Mouse (Mus musculus) forebrain, embryonic 11.5 days (tissue): Measurements from ENCODE around the gene Lonp2. TPM values are rescaled to one million over a fixed set of nuclear protein-coding genes. Genes with fewer than 3 reads are reported as not detected.

Experiments
- ATAC-seq: fragments of 200-750 bp; cut with Nextera tagmentation; replicated peaks from 2 replicates; pipeline ENCODE4 v1.8.0; 2017; ENCODE audit warnings: moderate TSS enrichment; ENCODE audit not compliant: low FRiP score
- DNase-seq: peaks from one replicate; pipeline ENCODE4 v3.0.0-alpha.2; 2017; ENCODE audit warnings: low spot score
- H3K27ac ChIP-seq: fragments of 300-500 bp; sonication (generic); 2 replicates; pipeline ENCODE4 v1.5.1; 2014; ENCODE audit warnings: low read depth, low read length
- H3K27me3 ChIP-seq: fragments of 300-500 bp; sonication (generic); 2 replicates; pipeline ENCODE4 v1.6.1; 2014; ENCODE audit warnings: mild to moderate bottlenecking, low read length, mixed read lengths; ENCODE audit not compliant: control insufficient read depth, insufficient read depth
- H3K36me3 ChIP-seq: fragments of 300-500 bp; sonication (generic); 2 replicates; pipeline ENCODE4 v1.6.1; 2014; ENCODE audit warnings: mild to moderate bottlenecking, low read length, moderate library complexity, mixed read lengths; ENCODE audit not compliant: control insufficient read depth, insufficient read depth
- H3K4me1 ChIP-seq: fragments of 300-500 bp; sonication (generic); replicated peaks from 2 replicates; pipeline ENCODE4 v1.6.1; 2014; ENCODE audit warnings: low read length, mixed read lengths; ENCODE audit not compliant: control insufficient read depth, insufficient read depth
- H3K4me2 ChIP-seq: fragments of 300-500 bp; sonication (generic); 2 replicates; pipeline ENCODE4 v1.6.1; 2014; ENCODE audit warnings: low read depth, mild to moderate bottlenecking, low read length, moderate library complexity, mixed read lengths; ENCODE audit not compliant: severe bottlenecking
- H3K4me3 ChIP-seq: fragments of 300-500 bp; sonication (generic); 2 replicates; pipeline ENCODE4 v1.5.1; 2014; ENCODE audit warnings: low read depth, low read length
- H3K9ac ChIP-seq: fragments of 300-500 bp; sonication (generic); 2 replicates; pipeline ENCODE4 v1.6.1; 2014; ENCODE audit warnings: low read length
- H3K9me3 ChIP-seq: fragments of 300-500 bp; sonication (generic); 2 replicates; pipeline ENCODE4 v1.6.1; 2016; ENCODE audit warnings: low read length, mixed read lengths; ENCODE audit not compliant: control insufficient read depth
- WGBS: fragments of 180-500 bp; shearing (Covaris S2); extraction: QIAGEN DNeasy Blood & Tissue Kit; methylation state at CpG from one replicate; pipeline ENCODE4 v1.1.7; 2014; 5-methylcytosine and 5-hydroxymethylcytosine counted together
- polyA plus RNA-seq: library from polyadenylated mRNA; unstranded; fragments of >200 nt; fragmentation: Nextera tagmentation; extraction: Ambion mirVana; gene quantifications from 2 replicates; pipeline ENCODE4 v1.2.1, GENCODE M21; 2014

Lonp2 gene
- polyA plus RNA-seq, 1 experiment from 2014 or later = 57.1 TPM

DNA sequence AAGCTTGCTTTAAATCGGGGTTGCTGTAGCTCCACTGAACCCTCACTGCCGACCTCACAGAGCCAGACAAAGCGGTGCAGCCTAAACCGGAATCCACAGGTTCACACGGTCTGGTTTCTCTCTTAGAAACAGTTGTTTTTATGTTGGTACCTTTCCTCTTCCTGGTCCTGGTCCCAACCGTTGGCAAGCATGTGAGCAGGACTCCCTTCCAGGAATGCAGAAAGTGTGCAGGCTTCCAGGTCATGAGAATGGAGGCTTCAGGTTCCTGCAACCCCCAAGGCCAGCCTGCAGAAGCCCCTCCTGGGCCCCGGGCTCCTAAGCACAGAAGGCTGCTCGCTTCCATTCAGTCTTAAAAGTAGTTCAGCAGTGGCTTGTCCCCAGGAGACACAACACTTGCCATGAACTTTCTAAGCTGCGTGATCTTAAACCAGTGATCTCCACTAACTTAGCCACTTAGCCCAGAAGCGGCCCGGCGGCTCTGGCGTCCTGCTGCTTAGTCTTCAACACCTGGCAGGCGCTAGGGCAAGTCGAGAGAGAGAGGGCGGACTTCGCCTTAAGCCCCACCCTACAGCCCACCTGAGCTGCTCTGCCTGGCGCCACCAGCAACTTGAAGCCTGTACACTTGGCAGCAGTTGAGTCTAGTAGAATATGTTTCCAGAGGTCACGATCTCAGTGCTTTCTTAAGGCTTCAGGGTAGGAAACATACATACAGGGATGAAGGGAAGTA, 104.5 kb downstream of the Lonp2 start:
- ATAC-seq (no peak), DNase-seq (no peak)
- H3K9ac ChIP-seq = no peak overlapping the region
- H3K36me3 ChIP-seq = no peaks in the 10 kb centered on the region; the same call in 1 of the 2 replicates
- no peaks in the 10 kb centered on the region for H3K9me3 ChIP-seq
- 69% methylated on average over 19 of the region's 19 CpGs for WGBS
- no peak overlapping the region for H3K4me3 ChIP-seq
- H3K27me3 ChIP-seq = no peaks in the 10 kb centered on the region
- no peak overlapping the region for H3K4me2 ChIP-seq
- no peak overlapping the region for H3K27ac ChIP-seq
- no peaks in the 10 kb centered on the region; the same call in 1 of the 2 replicates for H3K4me1 ChIP-seq

DNA sequence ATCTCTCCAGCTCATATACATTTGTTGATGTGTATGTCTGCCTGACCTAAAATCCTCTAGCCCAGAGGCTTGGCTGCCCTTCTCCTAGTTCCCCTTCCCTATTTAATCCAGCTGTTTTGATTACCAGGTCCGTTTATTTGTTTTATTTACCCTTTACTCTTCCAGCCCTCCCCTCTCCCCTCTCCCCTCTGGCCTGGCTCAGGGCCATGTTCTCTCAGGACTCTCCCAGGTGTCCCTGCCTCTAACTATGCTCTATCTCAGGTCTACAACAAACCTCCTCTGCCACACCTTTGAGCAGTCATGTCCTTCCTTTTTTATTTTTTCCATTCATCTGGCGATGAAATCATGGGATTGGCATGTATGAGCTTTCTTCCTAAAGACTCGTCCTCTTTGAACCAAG, 106.5 kb downstream of the Lonp2 start:
- no peak for DNase-seq
- no peak overlapping the region for H3K4me2 ChIP-seq
- ATAC-seq = no peak
- H3K4me3 ChIP-seq = no peak overlapping the region
- no peak overlapping the region for H3K9ac ChIP-seq
- 75% methylated on average over 3 of the region's 3 CpGs for WGBS
- H3K36me3 ChIP-seq = no peaks in the 10 kb centered on the region
- no peaks in the 10 kb centered on the region for H3K9me3 ChIP-seq
- no peaks in the 10 kb centered on the region for H3K27me3 ChIP-seq
- no peaks in the 10 kb centered on the region; the same call in 1 of the 2 replicates for H3K4me1 ChIP-seq
- no peak overlapping the region for H3K27ac ChIP-seq

DNA sequence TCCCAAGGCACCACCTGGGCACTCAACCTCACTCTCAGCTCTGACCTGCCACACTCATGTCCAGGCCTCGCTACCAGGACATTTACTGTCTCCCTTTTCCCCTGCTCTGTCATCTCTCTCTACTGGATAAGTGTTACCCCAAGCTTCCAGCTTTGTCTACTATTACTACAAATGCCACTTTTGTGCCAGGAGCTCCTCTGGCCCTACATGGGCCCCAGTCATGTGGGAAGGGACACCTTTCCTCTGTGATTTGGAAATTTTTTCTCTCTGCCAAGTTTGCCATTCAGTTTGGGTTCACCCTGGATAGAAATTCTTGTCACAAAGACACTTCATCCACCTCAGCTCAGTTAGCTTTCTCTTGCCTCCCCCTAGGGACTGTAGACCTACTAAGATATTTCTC, 107.0 kb downstream of the Lonp2 start:
- no peak for DNase-seq
- Histone ChIP-seq H3K4me1 (no peaks in the 10 kb centered on the region; the same call in 1 of the 2 replicates), H3K27me3 (no peaks in the 10 kb centered on the region), H3K4me2 (no peak overlapping the region), H3K27ac (no peak overlapping the region), H3K4me3 (no peak overlapping the region), H3K9me3 (no peaks in the 10 kb centered on the region), H3K9ac (no peak overlapping the region), H3K36me3 (no peaks in the 10 kb centered on the region)
- 100% methylated on average over 1 of the region's 1 CpGs for WGBS
- ATAC-seq = no peak

DNA sequence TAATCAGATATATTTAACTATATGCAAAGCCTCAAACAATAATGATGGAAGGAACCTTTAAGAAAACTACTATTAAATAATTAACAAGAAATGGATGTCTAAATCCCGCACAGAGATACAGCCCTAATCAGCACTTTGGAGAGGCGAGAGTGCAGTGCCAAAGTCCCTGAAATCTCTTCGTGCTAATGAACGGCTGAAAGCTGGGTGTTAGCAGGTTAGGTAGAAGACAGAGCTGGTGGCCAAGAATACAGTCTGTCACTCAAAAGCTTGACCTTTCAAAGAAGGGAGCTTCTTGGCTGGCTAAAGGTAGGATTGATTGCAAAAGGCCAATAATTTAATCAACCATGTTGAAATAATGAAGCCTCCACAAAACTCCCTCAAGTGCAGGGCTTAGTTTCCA, 110.3 kb downstream of the Lonp2 start:
- DNase-seq (no peak), ATAC-seq (no peak)
- Histone ChIP-seq H3K4me1 (no peaks in the 10 kb centered on the region), H3K9ac (no peak overlapping the region), H3K27ac (no peak overlapping the region), H3K36me3 (no peaks in the 10 kb centered on the region), H3K4me3 (no peak overlapping the region), H3K4me2 (no peak overlapping the region), H3K9me3 (no peaks in the 10 kb centered on the region), H3K27me3 (no peaks in the 10 kb centered on the region)
- WGBS = 86% methylated on average over 4 of the region's 4 CpGs

DNA sequence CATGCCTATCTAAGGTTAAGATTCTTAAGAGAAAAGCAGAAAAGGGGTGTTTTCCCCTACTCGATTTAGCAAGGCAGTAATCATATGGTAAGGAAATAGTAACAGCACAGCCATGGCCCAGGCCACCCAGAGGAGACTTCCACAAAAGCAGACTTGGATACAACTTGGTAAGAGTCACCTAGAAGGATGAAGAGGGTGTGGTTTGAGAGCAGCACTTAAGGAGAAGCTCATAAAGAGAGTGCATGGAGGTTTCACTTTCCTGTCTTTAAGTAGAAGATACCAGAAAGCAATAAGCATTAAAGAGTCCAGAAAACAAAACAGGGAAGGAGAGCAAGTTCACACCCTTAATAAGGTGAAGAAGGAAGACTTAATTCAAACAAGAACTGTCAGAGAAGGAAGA, 111.1 kb downstream of the Lonp2 start:
- Histone ChIP-seq H3K4me1 (no peaks in the 10 kb centered on the region), H3K4me3 (no peak overlapping the region), H3K4me2 (no peak overlapping the region), H3K36me3 (no peaks in the 10 kb centered on the region), H3K9ac (no peak overlapping the region), H3K27ac (no peak overlapping the region), H3K9me3 (no peaks in the 10 kb centered on the region), H3K27me3 (no peaks in the 10 kb centered on the region)
- ATAC-seq = no peak
- WGBS = 83% methylated on average over 1 of the region's 1 CpGs
- no peak for DNase-seq

DNA sequence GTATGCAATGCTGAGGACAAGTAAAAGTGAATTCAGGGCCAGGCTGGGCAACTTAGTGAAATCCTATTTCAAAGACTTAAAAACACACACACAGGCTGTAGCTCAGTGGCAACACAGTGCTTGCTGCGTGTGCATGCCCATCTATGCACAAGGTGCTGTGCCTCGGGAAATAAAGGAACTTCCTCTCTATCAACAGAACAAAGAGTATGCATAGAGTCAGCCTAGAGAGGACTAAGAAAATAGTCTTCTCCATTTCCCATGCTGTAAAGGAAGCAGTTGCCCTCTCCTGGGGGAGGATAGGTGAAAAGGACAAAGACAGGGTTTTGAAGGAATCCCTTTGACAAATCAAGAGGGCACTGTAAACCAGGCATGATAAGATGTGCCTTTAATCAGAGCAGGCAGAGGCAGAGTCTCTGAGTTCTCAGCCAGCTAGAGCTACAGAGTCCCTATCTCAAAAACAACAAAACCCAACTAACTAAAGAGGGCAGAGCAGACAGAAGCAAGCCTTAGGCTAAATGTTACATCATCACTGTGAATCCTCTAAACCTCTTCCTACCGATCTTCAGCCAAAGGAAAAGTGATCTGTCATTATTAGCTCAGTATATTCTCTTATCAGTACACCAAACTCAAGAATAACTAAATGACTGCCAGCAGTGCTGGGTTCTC, 111.7 kb downstream of the Lonp2 start:
- Histone ChIP-seq H3K4me2 (no peak overlapping the region), H3K9me3 (no peaks in the 10 kb centered on the region), H3K27ac (no peak overlapping the region), H3K36me3 (no peaks in the 10 kb centered on the region), H3K4me3 (no peak overlapping the region), H3K9ac (no peak overlapping the region), H3K4me1 (no peaks in the 10 kb centered on the region), H3K27me3 (no peaks in the 10 kb centered on the region)
- no peak for DNase-seq
- WGBS = 73% methylated on average over 3 of the region's 3 CpGs
- no peak for ATAC-seq

DNA sequence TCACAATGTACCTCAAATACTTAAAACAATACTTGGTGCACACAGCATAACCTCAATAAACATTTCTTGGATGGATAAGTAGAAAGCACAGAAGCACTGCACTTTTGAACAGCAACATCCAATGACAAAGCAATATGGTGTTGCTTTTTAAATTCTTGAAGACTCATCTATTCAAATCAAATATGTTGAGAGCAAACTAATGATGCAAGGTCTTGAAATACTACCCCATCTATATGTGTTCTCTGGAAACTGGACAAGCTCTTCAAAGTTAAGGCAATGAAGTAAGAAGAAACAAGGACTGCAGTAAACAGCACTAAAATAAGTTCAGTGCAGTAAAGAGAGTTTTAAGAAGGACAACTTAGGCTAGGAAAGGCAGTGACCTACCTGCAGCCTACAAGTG, 117.1 kb downstream of the Lonp2 start:
- Histone ChIP-seq H3K27me3 (no peaks in the 10 kb centered on the region), H3K4me1 (peaks cover 4% of the 10 kb centered on the region; the same call in 1 of the 2 replicates), H3K4me3 (no peak overlapping the region), H3K36me3 (no peaks in the 10 kb centered on the region), H3K27ac (no peak overlapping the region), H3K9ac (no peak overlapping the region), H3K9me3 (no peaks in the 10 kb centered on the region), H3K4me2 (no peak overlapping the region)
- no peak for DNase-seq
- no peak for ATAC-seq

DNA sequence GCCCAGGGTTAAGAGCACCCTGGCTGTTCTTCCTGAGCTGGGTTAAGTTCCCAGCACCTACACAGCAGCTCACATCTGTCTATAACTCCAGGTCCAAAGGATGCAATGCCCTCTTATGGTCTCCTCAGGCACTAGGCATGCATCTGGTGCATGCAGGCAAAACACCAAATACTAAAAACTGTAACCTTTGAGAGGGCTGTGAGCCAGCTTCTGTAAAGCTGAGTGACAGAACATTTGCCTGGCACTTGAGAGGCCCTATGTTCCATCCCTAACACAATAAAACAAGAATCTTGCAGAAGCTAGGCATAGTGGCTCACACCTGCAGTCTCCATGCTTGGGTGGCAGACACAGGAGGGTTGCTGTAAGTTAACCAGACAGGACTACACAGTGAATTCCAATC, 117.8 kb downstream of the Lonp2 start:
- Histone ChIP-seq H3K27me3 (no peaks in the 10 kb centered on the region), H3K36me3 (no peaks in the 10 kb centered on the region), H3K9ac (no peak overlapping the region), H3K27ac (no peak overlapping the region), H3K4me2 (no peak overlapping the region), H3K4me1 (peaks cover 5% of the 10 kb centered on the region; the same call in 1 of the 2 replicates), H3K4me3 (no peak overlapping the region), H3K9me3 (no peaks in the 10 kb centered on the region)
- DNase-seq (no peak), ATAC-seq (no peak)
